In genomic region chr17:5937441-5937840, GRCm38 (mm10) we compare ENCODE assay signal across 19 mouse cellular contexts. TPM values are rescaled to one million over a fixed set of nuclear protein-coding genes. Genes with fewer than 3 reads are reported as not detected.
DNase-seq lines count a peak whose midpoint lies in the region; ATAC-seq and TF ChIP-seq lines count a peak whose summit lies in the region.
"Had no signal": no experiment of that assay in that cellular context is flagged by ENCODE, and none has a peak within 500 bp of the region (broad histone marks: within the 10 kb centered on the region; RNA-seq: fewer than 3 reads in every experiment).

No protein-coding gene starts in this region.

- H3K9ac ChIP-seq in liver, adult 2 months (ENCODE audit: low read depth, low read length), result no peak overlapping the region
- H3K9ac ChIP-seq: heart, embryonic 12.5 days; liver, embryonic 15.5 days; midbrain, embryonic 13.5 days had no signal

- TF ChIP-seq CTCF in liver, adult 2 months (IDR thresholded peaks at IDR 0.05; ENCODE audit: low read depth, low read length), result no peak

- H3K27ac ChIP-seq in liver, adult 2 months (replicated peaks; ENCODE audit: insufficient read depth, low read depth, low read length), result no peak overlapping the region
- H3K27ac ChIP-seq: limb, embryonic 10.5 days; liver, embryonic 15.5 days; macrophage; midbrain, embryonic 13.5 days; stomach, postnatal 0 days had no signal

- H3K79me2 ChIP-seq in liver, adult 2 months (ENCODE audit: control insufficient read depth, insufficient read depth, low read length), result no peaks in the 10 kb centered on the region

- no peaks in the 10 kb centered on the region for H3K36me3 ChIP-seq in liver, adult 2 months (ENCODE audit: control insufficient read depth, insufficient read depth, low read length)
- H3K36me3 ChIP-seq: limb, embryonic 10.5 days; liver, embryonic 15.5 days; midbrain, embryonic 13.5 days had no signal

- peaks cover 3% of the 10 kb centered on the region for H3K4me1 ChIP-seq in liver, adult 2 months (ENCODE audit: control insufficient read depth, insufficient read depth, low read length)

- DNase-seq in adrenal gland, adult (ENCODE audit: inconsistent age in 2 of 2, low spot score in 1 of 2), result peak; percentile 75 to 82
- no peak for DNase-seq in adrenal gland, adult 18-20 months (ENCODE audit: low spot score in 2 of 2)
- peak; percentile 74 for DNase-seq in liver, adult 2 months (ENCODE audit: extremely low read depth, low read depth, low spot score)
- no peak for DNase-seq in liver
- peak; percentile 51 to 61 for DNase-seq in cerebellum, adult 18-20 months
- peak; percentile 74 for DNase-seq in fibroblast of lung, adult 2 months (ENCODE audit: low read depth)
- no peak for DNase-seq in T-cell, adult 2 months (ENCODE audit: low spot score)
- DNase-seq: gastrocnemius, postnatal 10 days; kidney, postnatal 4 days; layer of hippocampus, postnatal 36 days had no signal

- H3K27me3 ChIP-seq in liver, adult 2 months (ENCODE audit: control insufficient read depth, insufficient read depth, low read length), result no peaks in the 10 kb centered on the region

- 25% methylated on average over 2 of the region's 2 CpGs for WGBS in liver, adult 2 months

- no peak overlapping the region for H3K4me3 ChIP-seq in liver, adult 2 months (ENCODE audit: insufficient read depth, low read depth, low read length)
- H3K4me3 ChIP-seq: heart, embryonic 12.5 days; limb, embryonic 10.5 days; liver, embryonic 15.5 days; midbrain, embryonic 13.5 days had no signal

- ATAC-seq in activated CD4-positive, CD25-positive, alpha-beta regulatory T cell, adult 4 months, result no peak
- ATAC-seq: forebrain, embryonic 16.5 days; inflammation-experienced regulatory T-cells, adult 6 months; midbrain, embryonic 13.5 days had no signal

- no peak for TF ChIP-seq POLR2A in liver, adult 2 months (IDR thresholded peaks at IDR 0.05; ENCODE audit: extremely low read depth, insufficient read depth, low read length)

RNA-seq across cellular contexts. Expression of gene Synj2, which starts 3.6 kb away (rescaled TPM):
- total RNA-seq in adrenal gland, adult 18-20 months (2021), result 10 to 100 TPM in 1 of 2 experiments, 1 to 10 TPM in 1; 9.7 to 13.4 TPM
- 3.0 and 3.7 TPM in 2 replicates for total RNA-seq in liver, adult 2 months (2014; rRNA removed)
- 0.66 and 1.2 TPM in 2 replicates for polyA plus RNA-seq in liver, adult 2 months (2012; rRNA removed)
- 10 to 100 TPM; 12.6 to 13.3 TPM for polyA plus RNA-seq in activated CD4-positive, CD25-positive, alpha-beta regulatory T cell, adult 4 months (2017; shearing (Covaris generic))

Comparison
In these comparisons a context has a peak if more than half of its experiments do, and no peak if none do; other contexts are left out.
1. DNase-seq: peak in adrenal gland, adult (2 of 2), liver, adult 2 months (single experiment), cerebellum, adult 18-20 months (2 of 2) and fibroblast of lung, adult 2 months (single experiment); none in adrenal gland, adult 18-20 months (0 of 2), liver (single experiment) and T-cell, adult 2 months (single experiment).